Mouse (Mus musculus) cerebellum, postnatal 14 days (tissue): Measurements from ENCODE around the gene Epor.

Source experiments
- DNase-seq, 2 experiments: peaks; one replicate each; pipeline ENCODE4 v3.0.0; 2021; ENCODE audit warnings: mixed read lengths in 2 of 2

Gene Epor

GRCm38 (mm10) chr9:21963417-21963816 lies at the start of gene Epor:
Gene Epor, minus strand, starts transcription at chr9:21963506.
- DNase-seq = peak in 1 of 2 experiments; percentile 49

GRCm38 (mm10) chr9:22012731-22013130 lies 49.4 kb upstream of the Epor start:
- peak; percentile 41 to 61 for DNase-seq

- DNase-seq = no peak
These were observed 47.7 kb upstream of the Epor start for GRCm38 (mm10) chr9:22011055-22011454.

- DNase-seq = no peak
These were observed 41.2 kb upstream of the Epor start for GRCm38 (mm10) chr9:22004546-22004945.

GRCm38 (mm10) chr9:22003163-22003554 lies 39.9 kb upstream of the Epor start:
- DNase-seq = no peak

GRCm38 (mm10) chr9:22002194-22003162 lies 39.2 kb upstream of the Epor start, which contains the start of the genes Ccdc151 and Prkcsh:
Gene Ccdc151, minus strand, starts transcription at chr9:22002634.
Gene Prkcsh, plus strand, starts transcription at chr9:22002806.
- DNase-seq = peak; percentile 99

GRCm38 (mm10) chr9:22001633-22002032 lies 38.3 kb upstream of the Epor start:
- DNase-seq = no peak

- no peak for DNase-seq
These were observed 37.0 kb upstream of the Epor start for GRCm38 (mm10) chr9:22000296-22000695.

- peak in 1 of 2 experiments; percentile 45 for DNase-seq
These were observed 33.0 kb upstream of the Epor start for GRCm38 (mm10) chr9:21996178-21996867.

GRCm38 (mm10) chr9:21992227-21992626 lies 28.9 kb upstream of the Epor start:
- no peak for DNase-seq

GRCm38 (mm10) chr9:21989230-21990110 lies 26.2 kb upstream of the Epor start, which contains the start of gene Rgl3:
Gene Rgl3, minus strand, starts transcription at chr9:21989446.
- peak; percentile 71 to 79 for DNase-seq

GRCm38 (mm10) chr9:21988421-21989101 lies 25.3 kb upstream of the Epor start:
- peak; percentile 73 to 79 for DNase-seq

GRCm38 (mm10) chr9:21987592-21988342 lies 24.5 kb upstream of the Epor start:
- peak; percentile 81 to 82 for DNase-seq

- DNase-seq = no peak
These were observed 20.6 kb upstream of the Epor start for GRCm38 (mm10) chr9:21983911-21984310.

GRCm38 (mm10) chr9:21978398-21979128 lies 15.3 kb upstream of the Epor start:
- no peak for DNase-seq

GRCm38 (mm10) chr9:21977972-21978371 lies 14.7 kb upstream of the Epor start:
- peak; percentile 69 to 79 for DNase-seq

- peak; percentile 83 for DNase-seq
These were observed 14.0 kb upstream of the Epor start for GRCm38 (mm10) chr9:21977331-21977730.

GRCm38 (mm10) chr9:21976626-21977175 lies 13.4 kb upstream of the Epor start:
- DNase-seq = peak in 1 of 2 experiments; percentile 58

- no peak for DNase-seq
These were observed 6.0 kb upstream of the Epor start for GRCm38 (mm10) chr9:21969304-21969703.

- no peak for DNase-seq
These were observed 5.6 kb upstream of the Epor start for GRCm38 (mm10) chr9:21968883-21969282.
